8 mouse cellular contexts compared by ENCODE assay signal in genomic region chr11:116103572-116103971, GRCm38 (mm10). TPM values are rescaled to one million over a fixed set of nuclear protein-coding genes. Genes with fewer than 3 reads are reported as not detected.
DNase-seq lines count a peak whose midpoint lies in the region; ATAC-seq lines count a peak whose summit lies in the region.

No protein-coding gene starts in this region.

- ATAC-seq in forebrain, embryonic 12.5 days (ENCODE audit: low FRiP score) = no peak
- no peak for ATAC-seq in forebrain, embryonic 11.5 days (replicated peaks; ENCODE audit: low FRiP score)
- ATAC-seq in megakaryocyte, adult 5-6 weeks (ENCODE audit: poor library complexity, severe bottlenecking) = no peak
- ATAC-seq in intestine, embryonic 15.5 days = no peak
- ATAC-seq in stomach, embryonic 14.5 days (ENCODE audit: insufficient number of reproducible peaks, insufficient read depth, low FRiP score, low read depth) = no peak

- no peaks in the 10 kb centered on the region for H3K9me3 ChIP-seq in forebrain, embryonic 12.5 days
- no peaks in the 10 kb centered on the region for H3K9me3 ChIP-seq in forebrain, embryonic 11.5 days (ENCODE audit: control insufficient read depth, low read length)
- no peaks in the 10 kb centered on the region for H3K9me3 ChIP-seq in megakaryocyte, embryonic 14.5 days
- no peaks in the 10 kb centered on the region for H3K9me3 ChIP-seq in intestine, embryonic 15.5 days
- no peaks in the 10 kb centered on the region for H3K9me3 ChIP-seq in stomach, embryonic 14.5 days (ENCODE audit: control insufficient read depth, low read depth, low read length)

- no peak overlapping the region for H3K4me3 ChIP-seq in forebrain, embryonic 12.5 days (replicated peaks)
- no peak overlapping the region for H3K4me3 ChIP-seq in forebrain, embryonic 11.5 days (ENCODE audit: low read depth, low read length)
- H3K4me3 ChIP-seq in megakaryocyte, embryonic 14.5 days (replicated peaks) = peak overlapping the region; percentile 74
- no peak overlapping the region for H3K4me3 ChIP-seq in intestine, embryonic 15.5 days (replicated peaks)
- H3K4me3 ChIP-seq in stomach, embryonic 14.5 days (ENCODE audit: low read depth, low read length) = no peak overlapping the region

- no peak overlapping the region for H3K27ac ChIP-seq in forebrain, embryonic 12.5 days
- no peak overlapping the region for H3K27ac ChIP-seq in forebrain, embryonic 11.5 days (ENCODE audit: low read depth, low read length)
- 0 out of 2 replicates have a peak overlapping the region, but pooled peaks have one; percentile 66 for H3K27ac ChIP-seq in intestine, embryonic 15.5 days
- H3K27ac ChIP-seq in stomach, embryonic 14.5 days (ENCODE audit: low read length) = peak overlapping the region; percentile 74; the same call in 1 of the 2 replicates

- peaks cover 38% of the 10 kb centered on the region for H3K27me3 ChIP-seq in forebrain, embryonic 12.5 days
- peaks cover 26% of the 10 kb centered on the region for H3K27me3 ChIP-seq in forebrain, embryonic 11.5 days (ENCODE audit: control insufficient read depth, insufficient read depth, low read length)
- H3K27me3 ChIP-seq in megakaryocyte, embryonic 14.5 days (replicated peaks) = peaks cover 1% of the 10 kb centered on the region
- H3K27me3 ChIP-seq in intestine, embryonic 15.5 days (replicated peaks) = peaks cover 17% of the 10 kb centered on the region
- H3K27me3 ChIP-seq in stomach, embryonic 14.5 days (ENCODE audit: control insufficient read depth, insufficient read depth, low read length) = peaks cover 14% of the 10 kb centered on the region

- no peaks in the 10 kb centered on the region for H3K36me3 ChIP-seq in forebrain, embryonic 12.5 days (replicated peaks)
- H3K36me3 ChIP-seq in forebrain, embryonic 11.5 days (ENCODE audit: control insufficient read depth, insufficient read depth, low read length) = no peaks in the 10 kb centered on the region
- H3K36me3 ChIP-seq in megakaryocyte, embryonic 14.5 days (replicated peaks; ENCODE audit: low read length) = peaks cover 41% of the 10 kb centered on the region
- no peaks in the 10 kb centered on the region for H3K36me3 ChIP-seq in intestine, embryonic 15.5 days
- no peaks in the 10 kb centered on the region for H3K36me3 ChIP-seq in stomach, embryonic 14.5 days (ENCODE audit: control insufficient read depth, insufficient read depth, low read length)

- H3K4me2 ChIP-seq in forebrain, embryonic 12.5 days = no peak overlapping the region
- no peak overlapping the region for H3K4me2 ChIP-seq in forebrain, embryonic 11.5 days (ENCODE audit: low read depth, low read length, severe bottlenecking)
- no peak overlapping the region for H3K4me2 ChIP-seq in intestine, embryonic 15.5 days (replicated peaks)
- no peak overlapping the region for H3K4me2 ChIP-seq in stomach, embryonic 14.5 days (replicated peaks; ENCODE audit: low read depth, low read length)

- WGBS in forebrain, embryonic 12.5 days = 84% methylated on average over 12 of the region's 12 CpGs
- 76% methylated on average over 12 of the region's 12 CpGs for WGBS in forebrain, embryonic 11.5 days
- 68% methylated on average over 12 of the region's 12 CpGs for WGBS in intestine, embryonic 15.5 days
- 66% methylated on average over 12 of the region's 12 CpGs for WGBS in stomach, embryonic 14.5 days

- H3K4me1 ChIP-seq in forebrain, embryonic 12.5 days = peaks cover 47% of the 10 kb centered on the region
- peaks cover 33% of the 10 kb centered on the region for H3K4me1 ChIP-seq in forebrain, embryonic 11.5 days (replicated peaks; ENCODE audit: control insufficient read depth, insufficient read depth, low read length)
- peaks cover 100% of the 10 kb centered on the region for H3K4me1 ChIP-seq in megakaryocyte, embryonic 14.5 days
- H3K4me1 ChIP-seq in intestine, embryonic 15.5 days (replicated peaks) = peaks cover 85% of the 10 kb centered on the region
- peaks cover 82% of the 10 kb centered on the region for H3K4me1 ChIP-seq in stomach, embryonic 14.5 days (ENCODE audit: control insufficient read depth, insufficient read depth, low read length)

- peak overlapping the region; percentile 18; the same call in 1 of the 2 replicates for H3K9ac ChIP-seq in forebrain, embryonic 12.5 days
- no peak overlapping the region for H3K9ac ChIP-seq in forebrain, embryonic 11.5 days (ENCODE audit: low read length)
- 0 out of 2 replicates have a peak overlapping the region, but pooled peaks have one; percentile 23 for H3K9ac ChIP-seq in intestine, embryonic 15.5 days
- no peak overlapping the region for H3K9ac ChIP-seq in stomach, embryonic 14.5 days (replicated peaks; ENCODE audit: low read depth, low read length)

- DNase-seq in forebrain, embryonic 11.5 days (ENCODE audit: low spot score) = no peak
- DNase-seq in cerebellum, postnatal 4 days (ENCODE audit: low spot score in 2 of 2) = no peak
- no peak for DNase-seq in retina, postnatal 1 day

RNA-seq across cellular contexts. Expression of gene Wbp2, which starts 16.8 kb away (rescaled TPM):
- 92.3 and 101 TPM in 2 replicates for polyA plus RNA-seq in forebrain, embryonic 12.5 days (2016; fragmentation: Nextera tagmentation; extraction: Ambion mirVana)
- 100.0 and 111 TPM in 2 replicates for polyA plus RNA-seq in forebrain, embryonic 11.5 days (2014; fragmentation: Nextera tagmentation; extraction: Ambion mirVana)
- polyA plus RNA-seq in megakaryocyte, embryonic 14.5 days (2012; ENCODE audit: insufficient read depth, low replicate concordance) = 842 and 1,717 TPM in 2 replicates
- total RNA-seq in megakaryocyte, adult 5-6 weeks (2015) = 89.9 and 100 TPM in 2 replicates
- 39.5 and 49.8 TPM in 2 replicates for total RNA-seq in megakaryocyte, adult 5-6 weeks (2017)
- polyA plus RNA-seq in intestine, embryonic 15.5 days (2015; fragmentation: Nextera tagmentation; extraction: Ambion mirVana) = 93.5 and 98.1 TPM in 2 replicates
- 74.0 and 82.4 TPM in 2 replicates for polyA plus RNA-seq in stomach, embryonic 14.5 days (2014; fragmentation: Nextera tagmentation; extraction: Ambion mirVana)

RNA-seq across cellular contexts. Expression of gene Trim47, which starts 23.4 kb away (rescaled TPM):
- polyA plus RNA-seq in forebrain, embryonic 12.5 days (2016; fragmentation: Nextera tagmentation; extraction: Ambion mirVana) = 2.7 and 3.2 TPM in 2 replicates
- 3.4 and 3.8 TPM in 2 replicates for polyA plus RNA-seq in forebrain, embryonic 11.5 days (2014; fragmentation: Nextera tagmentation; extraction: Ambion mirVana)
- polyA plus RNA-seq in megakaryocyte, embryonic 14.5 days (2012; ENCODE audit: insufficient read depth, low replicate concordance) = 6.9 and 23.5 TPM in 2 replicates
- 0.47 TPM in 1 of 2 replicates, not detected in the other for total RNA-seq in megakaryocyte, adult 5-6 weeks (2015)
- total RNA-seq in megakaryocyte, adult 5-6 weeks (2017) = 0.07 TPM in 1 of 2 replicates, not detected in the other
- polyA plus RNA-seq in intestine, embryonic 15.5 days (2015; fragmentation: Nextera tagmentation; extraction: Ambion mirVana) = 18.0 and 20.9 TPM in 2 replicates
- 12.2 and 17.3 TPM in 2 replicates for polyA plus RNA-seq in stomach, embryonic 14.5 days (2014; fragmentation: Nextera tagmentation; extraction: Ambion mirVana)

RNA-seq across cellular contexts. Expression of gene Unc13d, which starts 25.8 kb away (rescaled TPM):
- polyA plus RNA-seq in forebrain, embryonic 12.5 days (2016; fragmentation: Nextera tagmentation; extraction: Ambion mirVana) = 0.69 and 0.73 TPM in 2 replicates
- 1.6 and 2.2 TPM in 2 replicates for polyA plus RNA-seq in forebrain, embryonic 11.5 days (2014; fragmentation: Nextera tagmentation; extraction: Ambion mirVana)
- 221 and 384 TPM in 2 replicates for polyA plus RNA-seq in megakaryocyte, embryonic 14.5 days (2012; ENCODE audit: insufficient read depth, low replicate concordance)
- total RNA-seq in megakaryocyte, adult 5-6 weeks (2015) = 16.5 and 18.2 TPM in 2 replicates
- total RNA-seq in megakaryocyte, adult 5-6 weeks (2017) = 26.7 and 27.7 TPM in 2 replicates
- polyA plus RNA-seq in intestine, embryonic 15.5 days (2015; fragmentation: Nextera tagmentation; extraction: Ambion mirVana) = 4.2 and 5.2 TPM in 2 replicates
- 3.7 and 4.7 TPM in 2 replicates for polyA plus RNA-seq in stomach, embryonic 14.5 days (2014; fragmentation: Nextera tagmentation; extraction: Ambion mirVana)

RNA-seq across cellular contexts. Expression of gene Trim65, which starts 27.4 kb away (rescaled TPM):
- polyA plus RNA-seq in forebrain, embryonic 12.5 days (2016; fragmentation: Nextera tagmentation; extraction: Ambion mirVana) = 1.9 and 2.1 TPM in 2 replicates
- polyA plus RNA-seq in forebrain, embryonic 11.5 days (2014; fragmentation: Nextera tagmentation; extraction: Ambion mirVana) = 1.8 and 1.9 TPM in 2 replicates
- polyA plus RNA-seq in megakaryocyte, embryonic 14.5 days (2012; ENCODE audit: insufficient read depth, low replicate concordance) = 3.0 and 9.5 TPM in 2 replicates
- 15.8 and 15.9 TPM in 2 replicates for total RNA-seq in megakaryocyte, adult 5-6 weeks (2015)
- total RNA-seq in megakaryocyte, adult 5-6 weeks (2017) = 7.9 and 10.7 TPM in 2 replicates
- 6.4 and 7.1 TPM in 2 replicates for polyA plus RNA-seq in intestine, embryonic 15.5 days (2015; fragmentation: Nextera tagmentation; extraction: Ambion mirVana)
- polyA plus RNA-seq in stomach, embryonic 14.5 days (2014; fragmentation: Nextera tagmentation; extraction: Ambion mirVana) = 5.0 and 6.4 TPM in 2 replicates

RNA-seq across cellular contexts. Expression of gene Mrpl38, which starts 35.1 kb away (rescaled TPM):
- 89.6 and 90.5 TPM in 2 replicates for polyA plus RNA-seq in forebrain, embryonic 12.5 days (2016; fragmentation: Nextera tagmentation; extraction: Ambion mirVana)
- 98.0 and 109 TPM in 2 replicates for polyA plus RNA-seq in forebrain, embryonic 11.5 days (2014; fragmentation: Nextera tagmentation; extraction: Ambion mirVana)
- polyA plus RNA-seq in megakaryocyte, embryonic 14.5 days (2012; ENCODE audit: insufficient read depth, low replicate concordance) = 25.4 and 80.4 TPM in 2 replicates
- total RNA-seq in megakaryocyte, adult 5-6 weeks (2015) = 14.6 and 17.3 TPM in 2 replicates
- total RNA-seq in megakaryocyte, adult 5-6 weeks (2017) = 6.9 and 10.0 TPM in 2 replicates
- polyA plus RNA-seq in intestine, embryonic 15.5 days (2015; fragmentation: Nextera tagmentation; extraction: Ambion mirVana) = 107 and 109 TPM in 2 replicates
- 93.9 and 94.2 TPM in 2 replicates for polyA plus RNA-seq in stomach, embryonic 14.5 days (2014; fragmentation: Nextera tagmentation; extraction: Ambion mirVana)

Comparison
In these comparisons a context has a peak if more than half of its experiments do, and no peak if none do; other contexts are left out.
1. H3K9ac ChIP-seq: peak in forebrain, embryonic 12.5 days (single experiment) and intestine, embryonic 15.5 days (single experiment); none in forebrain, embryonic 11.5 days (single experiment) and stomach, embryonic 14.5 days (single experiment).
2. H3K27ac ChIP-seq: peak in intestine, embryonic 15.5 days (single experiment) and stomach, embryonic 14.5 days (single experiment); none in forebrain, embryonic 12.5 days (single experiment) and forebrain, embryonic 11.5 days (single experiment).
3. RNA of gene Unc13d, which starts 25.8 kb away (polyA plus RNA-seq): 221 to 384 TPM in megakaryocyte, embryonic 14.5 days; 4.2 to 5.2 TPM in intestine, embryonic 15.5 days, 3.7 to 4.7 TPM in stomach, embryonic 14.5 days, 1.6 to 2.2 TPM in forebrain, embryonic 11.5 days and 0.69 to 0.73 TPM in forebrain, embryonic 12.5 days; every median in the first group is over 10 times any median in the second.